Mouse (Mus musculus) large intestine, adult 2 months (tissue): ENCODE results near the gene Apol11b. TPM values are rescaled to one million over a fixed set of nuclear protein-coding genes. Genes with fewer than 3 reads are reported as not detected.
A peak's percentile ranks its signal among the peaks of the same experiment; 100 is the strongest.
"Not testable (repeated sequence)": the region's sequence is repeated elsewhere in the genome, so short reads cannot be mapped to it uniquely, and the experiment has no call there.

Experiments
- DNase-seq: peaks from one replicate; pipeline ENCODE4 v3.0.0-alpha.2; 2012; ENCODE audit warnings: low read depth, low spot score
- WGBS: fragments of 180-500 bp; shearing (Covaris S2); methylation state at CpG from one replicate; pipeline ENCODE4 v1.1.7; 2018; 5-methylcytosine and 5-hydroxymethylcytosine counted together
- polyA plus RNA-seq: library from polyadenylated mRNA; depleted of rRNA; stranded (reverse); fragments of >200 nt; gene quantifications from 2 replicates; pipeline ENCODE4 v1.2.3, GENCODE M21; 2012; rRNA removed

Apol11b gene
- polyA plus RNA-seq: 0.21 and 0.33 TPM in 2 replicates

DNA sequence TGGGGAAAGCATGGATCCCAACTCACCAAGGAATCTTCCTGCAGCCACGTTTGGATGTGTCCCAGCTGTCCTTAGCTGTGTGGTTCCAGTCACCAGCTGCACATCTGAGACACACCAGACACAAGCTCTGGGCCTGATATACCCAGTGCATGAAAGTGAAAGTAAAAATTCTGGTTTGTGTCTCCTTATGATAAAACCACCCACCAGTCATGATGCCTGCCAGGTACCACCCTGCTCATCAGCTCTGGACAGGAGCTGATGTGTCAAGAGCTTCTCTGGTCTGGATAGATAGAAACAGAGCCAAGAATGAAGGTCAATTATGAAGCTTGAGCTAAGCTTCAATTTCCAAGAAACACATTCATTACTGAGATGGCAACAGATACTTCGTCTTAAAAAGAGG lies at the start of gene Apol11b:
TSS of gene Apol11b (minus strand) at position 111 of the 400 bp plus-strand sequence.
- 54% methylated on average over 2 of the region's 2 CpGs for WGBS
- not testable (repeated sequence) for DNase-seq

DNA sequence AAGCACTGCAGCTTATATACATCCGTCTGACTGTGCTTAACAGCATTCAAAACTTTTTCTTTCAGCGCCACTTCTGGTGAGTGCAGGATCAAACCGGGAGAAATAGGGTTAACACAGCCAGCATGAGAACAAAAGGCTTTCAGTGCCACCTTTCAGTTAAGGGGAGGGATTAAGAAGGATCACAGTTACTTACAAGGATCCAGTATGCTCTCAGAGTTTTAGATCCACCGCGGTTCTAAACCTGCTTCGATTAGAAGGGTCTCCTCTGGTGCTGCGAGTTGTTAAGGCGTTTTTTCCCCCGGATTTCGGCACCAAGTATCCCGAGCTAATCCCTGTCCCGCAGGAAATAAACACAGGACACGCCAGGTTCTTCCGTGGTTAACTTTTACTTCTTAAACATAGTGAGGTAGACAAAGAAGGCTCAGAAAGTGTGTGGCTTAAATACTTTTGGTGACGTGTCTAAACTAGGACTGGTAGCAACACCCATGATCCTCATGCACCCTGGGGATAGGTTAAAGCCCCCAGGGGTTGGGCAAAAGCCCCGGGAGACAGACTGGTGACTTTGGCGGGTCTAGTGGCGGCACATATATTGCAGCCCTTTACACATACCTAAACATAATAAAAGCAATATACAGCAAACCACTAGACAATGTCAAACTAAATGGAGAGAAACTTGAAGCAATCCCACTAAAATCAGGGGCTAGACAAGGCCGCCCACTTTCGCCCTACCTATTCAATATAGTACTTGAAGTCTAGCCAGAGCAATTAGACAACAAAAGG lies 48.6 kb upstream of the Apol11b start:
- WGBS: 7% methylated on average over 20 of the region's 20 CpGs
- not testable (repeated sequence) for DNase-seq

DNA sequence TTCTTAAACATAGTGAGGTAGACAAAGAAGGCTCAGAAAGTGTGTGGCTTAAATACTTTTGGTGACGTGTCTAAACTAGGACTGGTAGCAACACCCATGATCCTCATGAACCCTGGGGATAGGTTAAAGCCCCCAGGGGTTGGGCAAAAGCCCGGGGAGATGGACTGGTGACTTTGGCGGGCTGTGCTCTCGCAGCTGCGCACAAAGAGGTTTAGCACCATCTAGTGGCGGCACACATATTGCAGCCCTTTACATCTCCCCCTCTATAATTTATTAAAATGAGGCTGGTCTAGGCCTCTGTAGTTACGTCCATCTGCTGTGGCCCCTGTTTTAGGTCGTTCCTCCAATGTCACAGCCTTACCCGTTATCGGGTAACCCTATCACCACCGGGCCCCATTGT lies 40.9 kb upstream of the Apol11b start:
- WGBS: 11% methylated on average over 11 of the region's 11 CpGs

DNA sequence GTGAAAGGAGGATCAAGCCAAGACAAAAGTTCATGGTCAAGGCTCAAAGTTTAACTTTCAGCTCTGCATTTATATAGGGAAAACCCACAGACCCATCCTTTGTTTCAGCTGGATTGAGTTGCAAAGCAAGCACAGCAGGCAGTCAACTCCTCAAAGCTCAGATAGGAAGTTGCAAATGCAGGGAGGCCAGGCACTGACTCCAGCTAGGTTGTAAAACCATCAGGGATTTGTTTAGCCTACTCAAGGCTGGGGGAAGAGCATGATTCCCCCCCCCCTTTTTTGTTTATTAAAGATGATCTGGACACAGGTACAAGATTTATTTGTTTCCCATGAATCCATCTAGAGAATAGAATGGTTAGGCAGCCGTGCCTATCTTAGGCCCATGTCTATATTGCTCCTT lies 31.0 kb upstream of the Apol11b start:
- DNase-seq: not testable (repeated sequence)
- WGBS: 91% methylated on average over 1 of the region's 1 CpGs

More for the DNA sequence above, 40.9 kb upstream of the Apol11b start:
- not testable (repeated sequence) for DNase-seq

DNA sequence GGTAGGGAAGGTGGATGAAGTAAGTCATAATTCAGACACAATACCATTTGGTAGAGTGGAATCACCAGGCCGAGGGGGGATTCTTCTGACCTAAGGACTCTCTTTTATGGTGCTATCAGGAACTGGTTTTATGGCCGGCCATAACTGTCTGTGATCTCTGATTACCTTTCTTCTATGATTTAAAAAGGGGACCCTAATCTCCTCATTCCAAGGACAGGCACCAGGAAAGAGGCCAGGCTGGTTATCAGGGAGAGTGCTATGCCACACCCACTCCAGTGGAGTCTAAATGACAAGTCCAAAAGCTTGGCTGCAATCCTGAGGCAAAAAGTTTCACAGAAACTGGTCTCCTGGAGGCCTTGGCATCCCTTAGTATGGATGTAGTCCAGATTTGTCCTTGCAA lies 18.8 kb upstream of the Apol11b start:
- not testable (repeated sequence) for DNase-seq
- 23% methylated on average over 2 of the region's 2 CpGs for WGBS

DNA sequence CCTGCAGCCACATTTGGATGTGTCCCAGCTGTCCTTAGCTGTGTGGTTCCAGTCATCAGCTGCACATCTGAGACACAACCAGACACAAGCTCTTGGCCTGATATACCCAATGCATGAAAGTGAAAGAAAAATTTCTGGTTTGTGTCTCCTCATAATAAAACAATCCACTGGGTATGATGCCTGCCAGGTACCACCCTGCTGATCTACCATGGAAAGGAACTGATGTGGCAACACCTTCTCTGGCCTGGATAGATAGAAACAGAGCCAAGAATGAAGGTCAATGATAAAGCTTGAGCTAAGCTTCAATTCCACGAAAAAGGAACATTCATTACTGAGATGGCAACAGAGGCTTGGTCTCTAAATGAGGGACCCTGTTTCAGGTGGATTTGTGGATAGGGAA lies 16.7 kb upstream of the Apol11b start:
- WGBS: 34% methylated on average over 1 of the region's 1 CpGs

DNA sequence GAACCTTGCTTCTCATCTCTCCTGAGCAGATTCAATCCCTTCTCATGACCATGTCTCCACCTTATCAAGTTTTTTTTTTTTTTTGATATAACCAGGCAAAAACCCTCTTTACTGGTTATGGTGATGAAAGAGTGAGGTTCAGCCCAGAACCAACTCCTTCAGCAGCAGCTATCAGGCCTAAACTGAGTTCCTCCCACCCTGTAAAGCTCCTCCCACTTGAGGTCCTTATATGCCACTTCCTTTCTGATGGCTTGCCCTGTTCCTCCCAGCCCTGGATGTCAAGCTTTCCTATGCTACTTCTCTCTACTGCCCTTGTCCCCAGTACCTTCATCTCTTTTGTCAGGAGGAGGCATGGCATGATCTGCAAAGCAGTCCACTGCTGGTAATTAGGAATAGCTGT lies 8.1 kb upstream of the Apol11b start:
- DNase-seq: not testable (repeated sequence)

More for the DNA sequence above, 16.7 kb upstream of the Apol11b start:
- DNase-seq: not testable (repeated sequence)

DNA sequence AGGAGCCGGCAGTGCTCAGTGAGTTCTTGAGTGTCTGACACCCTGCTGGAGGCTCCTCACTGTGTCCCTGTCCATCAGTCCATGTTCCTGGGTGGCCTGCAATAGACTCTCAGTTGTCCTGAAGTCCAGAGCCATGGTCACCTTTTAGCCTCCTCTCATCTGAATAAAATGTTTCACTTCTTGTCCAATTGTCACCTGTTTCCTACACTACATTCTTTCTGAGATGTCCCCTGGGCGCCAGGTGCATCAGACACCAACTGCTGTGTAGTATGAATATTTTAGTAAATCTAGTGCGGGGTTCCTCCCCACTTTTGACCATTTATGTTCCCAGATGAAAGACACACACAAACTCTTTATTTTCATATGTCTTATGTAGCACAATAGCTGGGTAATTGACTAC lies 13.3 kb downstream of the Apol11b start:
- WGBS: 83% methylated on average over 3 of the region's 3 CpGs
- DNase-seq: not testable (repeated sequence)

DNA sequence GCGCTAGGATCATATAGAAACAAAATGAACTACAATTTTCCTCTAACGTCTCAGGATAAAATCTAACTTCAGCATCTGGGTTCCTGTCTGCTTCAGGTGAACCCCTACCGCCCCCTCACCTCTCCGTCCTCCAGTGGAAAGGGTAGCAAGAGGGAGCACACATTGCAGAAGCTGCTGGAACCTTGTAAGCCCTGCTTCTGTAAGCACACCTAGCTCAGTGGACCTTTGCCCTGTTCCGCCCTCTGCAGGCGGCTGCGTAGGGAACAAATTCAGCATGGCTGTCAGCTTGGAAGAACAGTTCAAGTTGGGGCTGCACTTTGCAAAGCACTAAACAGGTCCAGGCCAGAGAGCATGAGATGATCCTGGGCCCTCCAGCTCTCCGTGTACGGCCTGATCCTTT lies 14.4 kb downstream of the Apol11b start:
- 35% methylated on average over 9 of the region's 9 CpGs for WGBS
- peak; percentile 11 for DNase-seq

DNA sequence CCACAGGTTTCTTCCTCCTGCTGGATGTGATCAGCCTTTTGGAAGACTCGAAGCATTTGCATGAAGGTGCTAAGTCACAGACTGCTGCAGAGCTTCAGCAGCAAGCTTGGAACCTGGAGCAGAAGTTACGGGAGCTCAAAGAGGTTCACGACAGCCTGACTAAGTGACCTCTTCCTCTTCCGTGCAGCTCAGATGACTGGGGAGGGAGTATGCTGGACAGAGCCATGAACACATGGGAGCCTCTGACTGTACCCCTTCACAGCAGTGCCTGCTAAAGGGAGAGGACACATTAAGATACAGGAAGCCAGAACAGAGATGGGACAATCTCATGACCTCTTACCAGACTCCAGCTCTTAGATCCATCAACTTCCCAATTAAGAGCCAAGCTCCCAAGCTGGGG lies 16.6 kb downstream of the Apol11b start:
- 76% methylated on average over 4 of the region's 4 CpGs for WGBS
- DNase-seq: not testable (repeated sequence)

DNA sequence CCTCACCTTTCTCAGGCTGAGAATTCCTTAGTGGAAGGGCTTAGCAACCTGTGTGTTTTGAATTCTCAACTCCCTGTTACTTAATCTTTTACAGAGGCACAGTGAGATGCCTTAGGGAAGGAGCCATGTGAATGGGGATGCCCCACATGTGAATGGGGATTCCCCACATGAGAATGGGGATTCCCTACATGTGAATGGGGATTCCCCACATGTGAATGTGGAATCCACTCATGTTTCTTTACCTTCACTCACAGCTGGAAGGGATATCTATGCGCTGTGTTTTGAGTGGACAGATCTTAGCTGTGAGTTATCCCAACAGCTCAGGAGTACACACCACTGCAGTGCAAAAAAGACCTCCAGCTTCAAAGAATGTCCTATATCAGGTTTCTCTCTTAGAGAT lies 18.4 kb downstream of the Apol11b start:
- DNase-seq: no peak
- WGBS: 89% methylated on average over 1 of the region's 1 CpGs

DNA sequence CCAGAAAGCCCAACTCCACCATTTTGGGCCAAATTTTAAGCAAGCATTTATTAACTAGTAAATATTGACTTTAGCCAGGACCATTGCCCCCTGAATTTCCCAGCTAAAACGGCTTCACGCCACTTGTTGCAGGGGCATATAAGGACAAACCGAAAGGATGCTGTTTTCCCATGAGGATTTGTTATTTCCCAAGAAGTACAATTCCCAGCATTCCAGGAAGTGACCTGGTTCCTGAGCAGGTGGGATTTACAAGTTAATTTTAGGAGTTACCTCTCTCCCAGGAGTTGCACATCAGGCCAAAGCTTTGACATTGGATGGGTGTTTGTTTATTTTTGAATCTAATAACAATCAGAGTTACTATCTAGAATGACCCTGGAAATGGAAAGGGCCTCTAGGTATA lies 37.0 kb downstream of the Apol11b start:
- DNase-seq: no peak
- WGBS: 88% methylated on average over 3 of the region's 3 CpGs

DNA sequence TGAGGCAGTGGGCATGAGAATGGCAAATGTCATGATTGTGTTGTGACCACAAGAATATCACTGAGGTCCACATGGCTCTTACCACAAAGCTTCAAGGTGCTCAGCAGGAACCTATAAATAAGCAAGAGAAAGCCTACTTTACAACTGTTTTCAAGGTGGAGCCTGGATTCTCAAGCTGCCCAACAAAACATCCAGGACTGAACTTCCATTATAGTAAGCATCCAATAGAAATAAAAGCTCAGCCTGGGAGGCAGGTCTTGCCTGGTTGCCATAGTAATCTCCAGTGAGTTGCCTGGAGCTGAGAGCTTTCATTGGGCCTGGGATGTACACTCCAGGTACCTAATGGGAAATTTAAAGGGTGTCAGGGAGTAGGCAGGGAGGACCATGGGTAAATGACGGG lies 44.1 kb downstream of the Apol11b start, which contains the start of gene Gm36245:
TSS of gene Gm36245 (plus strand) at position 301 of the 400 bp plus-strand sequence.
- no peak for DNase-seq
- WGBS: 92% methylated on average over 1 of the region's 1 CpGs

DNA sequence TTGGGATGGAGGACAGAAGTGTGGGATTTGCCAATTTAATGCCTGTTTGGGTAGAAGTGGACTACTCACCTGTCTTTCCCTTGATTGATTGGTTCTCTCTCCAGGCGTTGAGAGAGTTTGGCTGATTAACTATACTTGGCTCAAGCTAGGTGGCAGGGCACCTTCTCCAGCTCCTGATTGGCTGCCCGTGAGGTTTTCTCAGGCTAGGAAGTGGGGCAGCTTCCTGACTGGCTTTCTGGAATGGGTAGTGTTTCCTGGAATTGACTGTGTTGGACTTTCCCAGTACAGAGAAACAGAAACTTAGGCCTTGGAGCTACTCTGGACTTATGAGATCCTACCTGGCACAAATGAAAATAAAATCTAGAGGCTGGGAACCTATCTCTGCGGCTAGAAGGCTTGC lies 44.7 kb downstream of the Apol11b start:
- no peak for DNase-seq

DNA sequence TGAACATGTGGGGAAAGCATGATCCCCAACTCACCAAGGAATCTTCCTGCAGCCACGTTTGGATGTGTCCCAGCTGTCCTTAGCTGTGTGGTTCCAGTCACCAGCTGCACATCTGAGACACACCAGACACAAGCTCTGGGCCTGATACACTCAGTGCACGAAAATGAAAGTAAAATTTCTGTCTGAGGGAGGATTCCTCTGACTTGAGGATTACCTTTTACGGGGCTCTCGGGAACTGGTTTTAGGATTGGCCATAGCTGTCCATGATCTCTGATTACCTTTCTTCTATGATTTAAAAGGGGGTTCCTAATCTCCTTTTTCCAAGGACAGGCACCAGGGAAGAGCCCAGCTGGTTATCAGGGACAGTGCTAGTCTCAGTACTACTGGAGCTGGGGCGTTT lies 47.1 kb downstream of the Apol11b start, which contains the start of gene Apol10b:
TSS of gene Apol10b (minus strand) at position 165 of the 400 bp plus-strand sequence.
- no peak for DNase-seq
- 21% methylated on average over 5 of the region's 5 CpGs for WGBS

More for the DNA sequence above, 44.7 kb downstream of the Apol11b start:
- 75% methylated on average over 3 of the region's 3 CpGs for WGBS

DNA sequence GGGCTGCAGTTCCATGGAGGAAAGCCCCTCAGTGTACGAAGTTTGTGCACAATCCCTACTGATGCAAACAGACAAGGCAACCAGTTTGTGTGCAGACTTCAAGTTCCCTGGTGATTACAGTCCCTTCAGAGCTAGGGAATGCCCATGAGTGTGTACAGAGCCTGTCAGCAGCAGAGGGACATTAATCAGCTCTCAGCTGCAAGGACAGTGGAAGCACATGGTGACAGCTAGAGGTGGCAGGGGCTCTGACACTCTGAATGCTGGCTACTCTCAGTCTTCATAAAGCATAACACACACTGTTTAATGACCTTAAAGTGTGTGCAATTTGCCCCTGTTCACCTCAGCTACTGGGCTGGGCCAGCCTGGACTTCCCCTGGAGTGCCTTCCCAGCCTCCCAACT lies 49.5 kb downstream of the Apol11b start:
- WGBS: 91% methylated on average over 1 of the region's 1 CpGs
- no peak for DNase-seq

DNA sequence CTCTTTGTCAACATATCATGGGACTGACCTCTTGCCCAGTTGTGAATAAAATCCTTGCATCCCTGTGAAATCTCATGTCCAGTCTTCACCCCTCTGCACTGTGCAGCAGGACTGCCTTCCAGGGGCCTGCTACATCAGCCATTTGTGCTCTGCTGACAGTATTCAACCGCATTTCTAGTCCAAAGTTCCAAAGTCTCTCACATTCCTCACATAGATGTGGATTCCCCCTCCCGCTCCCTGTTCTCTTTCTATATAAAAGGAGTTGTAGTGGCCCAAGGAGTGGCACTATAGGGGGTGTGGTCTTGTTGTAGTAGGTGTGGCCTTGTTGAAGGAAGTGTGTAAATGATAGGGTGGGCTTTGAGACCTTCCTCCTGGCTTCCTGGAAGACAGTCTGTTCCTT lies 52.2 kb downstream of the Apol11b start:
- no peak for DNase-seq
- WGBS: 43% methylated on average over 2 of the region's 2 CpGs

DNA sequence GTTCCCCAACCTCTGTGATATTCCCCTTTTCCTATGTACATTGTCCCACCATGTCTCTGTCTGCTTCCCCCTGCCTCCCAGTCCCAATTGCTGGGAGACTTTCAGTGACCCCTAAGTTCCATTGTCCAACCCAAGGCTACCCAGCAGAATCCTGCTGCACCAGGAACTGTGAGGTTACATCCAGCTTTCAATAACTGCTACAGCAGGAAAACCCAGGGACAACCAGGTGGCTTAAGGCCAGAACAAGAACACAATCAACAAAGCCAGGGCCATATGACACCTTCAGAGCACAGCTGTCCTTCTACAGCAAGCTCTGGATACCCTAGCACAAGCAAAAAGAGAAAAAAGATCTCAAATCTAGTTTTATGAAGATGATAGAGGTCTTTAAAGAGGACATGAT lies 54.1 kb downstream of the Apol11b start:
- DNase-seq: no peak

DNA sequence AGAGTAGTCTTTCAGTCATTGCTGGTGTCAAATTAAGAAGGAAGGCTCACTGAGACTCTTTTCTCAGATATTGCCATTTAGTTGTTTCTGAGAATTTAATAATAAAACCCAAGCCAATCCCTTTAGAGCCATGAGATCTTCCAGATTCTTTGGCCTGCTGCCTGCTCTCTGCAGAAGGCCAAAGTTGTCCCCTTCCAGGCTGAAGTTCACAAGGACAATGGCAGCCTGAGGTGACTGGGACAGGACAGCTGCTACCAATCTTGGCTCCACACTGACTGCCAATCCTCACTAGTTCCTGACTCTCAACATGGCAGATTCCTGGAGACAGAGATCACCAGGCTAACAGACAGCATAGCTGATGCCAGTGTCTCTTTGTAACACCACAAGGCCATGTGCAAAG lies 56.1 kb downstream of the Apol11b start:
- DNase-seq: no peak
